Mouse (Mus musculus) hindbrain, embryonic 15.5 days (tissue): ENCODE results near the gene E2f8. TPM values are rescaled to one million over a fixed set of nuclear protein-coding genes. Genes with fewer than 3 reads are reported as not detected.
A peak's percentile ranks its signal among the peaks of the same experiment; 100 is the strongest.

Experiments used
- ATAC-seq: fragments of 200-750 bp; cut with Nextera tagmentation; 2 replicates; pipeline ENCODE4 v1.8.0; 2017; ENCODE audit warnings: low read depth, moderate number of reproducible peaks, moderate TSS enrichment; ENCODE audit not compliant: low FRiP score
- H3K27ac ChIP-seq: fragments of 300-500 bp; sonication (generic); replicated peaks from 2 replicates; pipeline ENCODE4 v1.5.1; 2015; ENCODE audit warnings: mild to moderate bottlenecking, inconsistent platforms
- H3K27me3 ChIP-seq: fragments of 300-500 bp; sonication (generic); 2 replicates; pipeline ENCODE4 v1.6.1; 2015; ENCODE audit warnings: control low read depth, inconsistent platforms
- H3K36me3 ChIP-seq: fragments of 300-500 bp; sonication (generic); 2 replicates; pipeline ENCODE4 v1.6.1; 2015; ENCODE audit warnings: control low read depth, inconsistent platforms
- H3K4me1 ChIP-seq: fragments of 300-500 bp; sonication (generic); replicated peaks from 2 replicates; pipeline ENCODE4 v1.6.1; 2015; ENCODE audit warnings: control low read depth, inconsistent platforms
- H3K4me2 ChIP-seq: fragments of 300-500 bp; sonication (generic); 2 replicates; pipeline ENCODE4 v1.6.1; 2015; ENCODE audit warnings: moderate library complexity, mild to moderate bottlenecking, inconsistent platforms
- H3K4me3 ChIP-seq: fragments of 300-500 bp; sonication (generic); 2 replicates; pipeline ENCODE4 v1.5.1; 2015; ENCODE audit warnings: mild to moderate bottlenecking, inconsistent platforms
- H3K9ac ChIP-seq: fragments of 300-500 bp; sonication (generic); 2 replicates; pipeline ENCODE4 v1.6.1; 2015; ENCODE audit warnings: inconsistent platforms
- H3K9me3 ChIP-seq: fragments of 300-500 bp; sonication (generic); 2 replicates; pipeline ENCODE4 v1.6.1; 2016; ENCODE audit warnings: control low read depth, inconsistent platforms
- WGBS: fragments of 180-500 bp; shearing (Covaris S2); methylation state at CpG from one replicate; pipeline ENCODE4 v1.1.7; 2015; 5-methylcytosine and 5-hydroxymethylcytosine counted together
- polyA plus RNA-seq: library from polyadenylated mRNA; unstranded; fragments of >200 nt; fragmentation: Nextera tagmentation; extraction: Ambion mirVana; gene quantifications from 2 replicates; pipeline ENCODE4 v1.2.1, GENCODE M21; 2015

Gene E2f8
- polyA plus RNA-seq, 1 experiment from 2014 or later = 3.4 TPM

DNA sequence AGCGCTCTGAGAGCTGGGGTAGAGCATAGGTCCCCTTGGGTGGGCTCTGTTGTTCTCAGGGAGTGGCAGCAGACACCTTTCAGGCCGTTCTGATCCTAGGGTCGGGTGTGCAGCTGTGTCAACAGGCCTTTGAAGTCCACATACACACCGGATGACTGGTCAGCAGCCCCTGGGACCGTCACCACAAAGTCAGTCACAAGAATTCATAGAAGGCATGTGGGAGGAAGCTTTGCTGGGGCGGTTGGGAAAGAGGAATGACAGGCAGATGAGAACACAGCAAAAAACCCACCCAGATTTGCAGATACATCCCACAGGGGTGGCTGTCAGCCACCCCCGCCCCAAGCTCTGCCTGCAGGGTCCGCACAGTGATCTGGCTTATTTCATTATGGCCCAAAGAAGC, 6.6 kb upstream of the E2f8 start:
- Histone ChIP-seq H3K27ac (no peak overlapping the region), H3K4me2 (no peak overlapping the region), H3K4me1 (peaks cover 10% of the 10 kb centered on the region), H3K4me3 (no peak overlapping the region), H3K9me3 (no peaks in the 10 kb centered on the region), H3K36me3 (no peaks in the 10 kb centered on the region), H3K9ac (no peak overlapping the region), H3K27me3 (peaks cover 4% of the 10 kb centered on the region)
- 49% methylated on average over 8 of the region's 8 CpGs for WGBS
- ATAC-seq = no peak

GRCm38 (mm10) chr7:48884266-48884611, 2.8 kb upstream of the E2f8 start:
- Histone ChIP-seq H3K9ac (no peak overlapping the region), H3K9me3 (no peaks in the 10 kb centered on the region), H3K36me3 (no peaks in the 10 kb centered on the region), H3K27me3 (peaks cover 18% of the 10 kb centered on the region), H3K4me3 (no peak overlapping the region), H3K27ac (no peak overlapping the region), H3K4me1 (peaks cover 16% of the 10 kb centered on the region), H3K4me2 (no peak overlapping the region)
- WGBS = 74% methylated on average over 5 of the region's 5 CpGs
- no peak for ATAC-seq

- ATAC-seq = no peak
Observed at GRCm38 (mm10) chr7:48883525-48884265, 2.3 kb upstream of the E2f8 start.

GRCm38 (mm10) chr7:48881971-48882609, 694 bp upstream of the E2f8 start:
- peaks cover 16% of the 10 kb centered on the region for H3K4me1 ChIP-seq
- WGBS = 2% methylated on average over 28 of the region's 28 CpGs
- ATAC-seq = no peak
- H3K4me3 ChIP-seq = peak overlapping the region; percentile 59
- peak overlapping the region; percentile 99 for H3K4me2 ChIP-seq
- H3K36me3 ChIP-seq = no peaks in the 10 kb centered on the region
- H3K9me3 ChIP-seq = no peaks in the 10 kb centered on the region
- H3K27ac ChIP-seq = no peak overlapping the region
- peaks cover 18% of the 10 kb centered on the region for H3K27me3 ChIP-seq
- H3K9ac ChIP-seq = no peak overlapping the region

More at GRCm38 (mm10) chr7:48883525-48884265, 2.3 kb upstream of the E2f8 start:
- peaks cover 18% of the 10 kb centered on the region for H3K27me3 ChIP-seq
- no peak overlapping the region for H3K4me3 ChIP-seq
- H3K4me2 ChIP-seq = no peak overlapping the region
- peaks cover 16% of the 10 kb centered on the region for H3K4me1 ChIP-seq
- no peak overlapping the region for H3K27ac ChIP-seq
- 89% methylated on average over 4 of the region's 4 CpGs for WGBS
- no peaks in the 10 kb centered on the region for H3K36me3 ChIP-seq
- H3K9ac ChIP-seq = no peak overlapping the region
- no peaks in the 10 kb centered on the region for H3K9me3 ChIP-seq

- peaks cover 18% of the 10 kb centered on the region for H3K27me3 ChIP-seq
- no peak overlapping the region for H3K27ac ChIP-seq
- H3K9me3 ChIP-seq = no peaks in the 10 kb centered on the region
- H3K4me2 ChIP-seq = peak overlapping the region; percentile 99
- no peaks in the 10 kb centered on the region for H3K36me3 ChIP-seq
- under 1% methylated on average over 63 of the region's 77 CpGs for WGBS
- H3K4me3 ChIP-seq = peak overlapping the region; percentile 59
- ATAC-seq = peak; percentile 98
- H3K9ac ChIP-seq = peak overlapping the region; percentile 41
- H3K4me1 ChIP-seq = peaks cover 16% of the 10 kb centered on the region
Observed at GRCm38 (mm10) chr7:48880591-48881481, 560 bp downstream of the E2f8 start.

DNA sequence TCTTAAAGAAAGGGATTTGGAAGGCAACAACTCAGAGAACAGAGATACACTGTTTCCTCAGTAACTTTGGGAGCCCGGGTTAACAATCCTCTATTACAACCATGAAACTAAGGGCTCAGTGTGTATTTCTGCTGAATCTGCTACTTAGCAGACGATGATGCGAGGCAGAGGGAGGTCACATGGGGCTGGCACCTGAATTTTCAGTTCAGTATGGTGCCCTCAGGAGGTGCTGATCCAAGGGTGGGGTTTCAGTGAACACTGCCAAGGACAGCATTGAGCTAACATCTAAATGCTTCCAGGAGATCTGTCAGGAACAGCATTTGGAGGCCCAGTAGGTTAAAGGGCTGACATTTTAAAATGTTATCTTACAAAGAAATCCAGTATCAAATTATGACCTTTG, 1.8 kb downstream of the E2f8 start:
- no peak for ATAC-seq
- WGBS = 46% methylated on average over 3 of the region's 3 CpGs
- no peaks in the 10 kb centered on the region for H3K9me3 ChIP-seq
- no peak overlapping the region for H3K27ac ChIP-seq
- peak overlapping the region; percentile 26; the same call in 1 of the 2 replicates for H3K4me2 ChIP-seq
- H3K9ac ChIP-seq = no peak overlapping the region
- peaks cover 18% of the 10 kb centered on the region for H3K27me3 ChIP-seq
- H3K4me3 ChIP-seq = peak overlapping the region; percentile 15
- no peaks in the 10 kb centered on the region for H3K36me3 ChIP-seq
- peaks cover 16% of the 10 kb centered on the region for H3K4me1 ChIP-seq

DNA sequence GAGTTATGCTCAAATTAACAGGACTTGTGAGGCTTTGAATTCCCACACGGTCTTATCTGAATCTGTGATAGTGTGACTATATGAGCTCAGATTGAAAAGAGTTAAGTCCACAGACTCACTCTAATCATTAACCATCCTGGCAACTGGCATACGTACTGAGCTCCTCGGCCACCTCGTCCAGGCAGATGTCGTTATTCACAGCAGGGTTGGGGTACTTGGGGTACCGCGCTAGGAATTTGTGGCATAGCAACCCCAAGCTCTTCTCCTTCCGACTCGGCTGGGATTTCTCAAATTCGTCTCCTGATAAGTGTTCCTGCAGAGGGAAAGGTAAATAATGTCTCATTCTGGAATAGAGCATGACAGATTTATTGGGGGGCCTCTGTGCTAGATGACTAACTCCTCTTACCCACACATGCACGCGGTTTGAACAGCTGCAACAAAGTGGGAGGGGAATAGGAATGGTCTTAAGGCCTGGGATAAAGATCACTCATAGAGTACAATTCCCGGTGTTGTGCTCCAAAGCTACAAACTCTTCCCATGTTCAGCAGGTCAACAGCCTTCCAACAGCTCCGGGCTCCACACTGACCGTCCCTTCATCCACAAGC, 3.5 kb downstream of the E2f8 start:
- Histone ChIP-seq H3K4me3 (no peak overlapping the region), H3K27me3 (peaks cover 13% of the 10 kb centered on the region), H3K4me2 (no peak overlapping the region), H3K36me3 (no peaks in the 10 kb centered on the region), H3K27ac (no peak overlapping the region), H3K9me3 (no peaks in the 10 kb centered on the region), H3K4me1 (peaks cover 16% of the 10 kb centered on the region), H3K9ac (no peak overlapping the region)
- WGBS = 79% methylated on average over 15 of the region's 15 CpGs
- ATAC-seq = no peak

DNA sequence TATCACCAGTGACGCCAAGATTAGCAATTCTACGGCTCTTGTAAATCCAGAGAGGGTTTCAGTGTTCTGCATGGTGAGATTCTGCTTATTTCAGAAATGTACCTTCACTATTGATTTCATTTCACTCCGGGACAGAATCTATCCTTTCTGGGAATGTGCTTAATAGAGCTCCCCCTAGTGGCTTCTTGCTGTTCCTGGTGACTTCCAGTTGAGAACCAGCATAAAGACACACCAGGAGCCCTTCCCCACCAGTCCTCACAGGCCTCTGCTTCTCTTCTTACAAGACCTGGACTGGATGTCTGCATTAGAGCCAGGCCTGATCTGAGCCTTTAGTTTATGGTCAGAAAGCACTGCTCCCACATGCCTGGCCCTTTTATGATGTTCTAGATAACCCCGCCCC, 4.9 kb downstream of the E2f8 start:
- Histone ChIP-seq H3K9me3 (no peaks in the 10 kb centered on the region), H3K4me3 (no peak overlapping the region), H3K27me3 (0 out of 2 replicates have a peak, but pooled peaks cover 3% of the 10 kb centered on the region), H3K4me1 (peaks cover 7% of the 10 kb centered on the region), H3K36me3 (no peaks in the 10 kb centered on the region), H3K27ac (no peak overlapping the region), H3K4me2 (no peak overlapping the region), H3K9ac (no peak overlapping the region)
- ATAC-seq = no peak
- 73% methylated on average over 4 of the region's 4 CpGs for WGBS

GRCm38 (mm10) chr7:48875096-48875495, 6.3 kb downstream of the E2f8 start:
- H3K27ac ChIP-seq = no peak overlapping the region
- H3K4me2 ChIP-seq = no peak overlapping the region
- H3K9ac ChIP-seq = no peak overlapping the region
- no peak for ATAC-seq
- no peaks in the 10 kb centered on the region for H3K4me1 ChIP-seq
- no peaks in the 10 kb centered on the region for H3K36me3 ChIP-seq
- WGBS = 93% methylated on average over 14 of the region's 14 CpGs
- H3K27me3 ChIP-seq = 0 out of 2 replicates have a peak, but pooled peaks cover 2% of the 10 kb centered on the region
- no peaks in the 10 kb centered on the region for H3K9me3 ChIP-seq
- H3K4me3 ChIP-seq = no peak overlapping the region

DNA sequence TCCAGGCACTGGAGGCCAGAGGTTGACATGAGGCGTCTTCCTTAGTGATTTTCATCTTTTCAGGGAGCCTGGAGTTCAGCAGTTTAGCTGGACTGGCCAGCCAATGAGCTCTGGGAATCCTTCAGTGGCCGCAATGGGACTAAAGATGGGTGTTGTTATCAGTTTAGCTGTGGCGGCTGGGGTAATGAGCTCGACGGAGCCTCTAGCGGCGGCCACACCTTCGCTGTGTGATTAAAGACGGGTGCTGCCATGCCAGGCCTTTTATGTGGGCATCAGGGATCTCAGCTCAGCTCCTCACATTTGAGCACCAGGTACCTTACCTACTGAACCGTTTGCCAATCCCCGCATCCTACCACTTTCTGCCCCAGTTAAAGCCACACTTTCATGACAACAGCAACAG, 10.1 kb downstream of the E2f8 start:
- Histone ChIP-seq H3K4me1 (no peaks in the 10 kb centered on the region), H3K9me3 (no peaks in the 10 kb centered on the region), H3K36me3 (no peaks in the 10 kb centered on the region), H3K4me2 (no peak overlapping the region), H3K27me3 (no peaks in the 10 kb centered on the region), H3K27ac (no peak overlapping the region), H3K9ac (no peak overlapping the region), H3K4me3 (no peak overlapping the region)
- no peak for ATAC-seq
- 94% methylated on average over 11 of the region's 11 CpGs for WGBS

- Histone ChIP-seq H3K9ac (no peak overlapping the region), H3K4me3 (no peak overlapping the region), H3K27me3 (no peaks in the 10 kb centered on the region), H3K4me1 (no peaks in the 10 kb centered on the region), H3K27ac (no peak overlapping the region), H3K9me3 (no peaks in the 10 kb centered on the region), H3K4me2 (no peak overlapping the region), H3K36me3 (no peaks in the 10 kb centered on the region)
- ATAC-seq = no peak
- 95% methylated on average over 21 of the region's 21 CpGs for WGBS
Observed at GRCm38 (mm10) chr7:48870579-48871180, 10.7 kb downstream of the E2f8 start.
